Mouse (Mus musculus) B cell, adult (primary cell): Measurements from ENCODE around the gene Eif2b1. TPM values are rescaled to one million over a fixed set of nuclear protein-coding genes. Genes with fewer than 3 reads are reported as not detected.

Experiments used
- total RNA-seq: library from RNA; stranded (reverse); gene quantifications from 4 replicates; pipeline ENCODE4 v1.2.4, GENCODE M21; 2023; ENCODE audit not compliant: inconsistent age

The Eif2b1 gene
- total RNA-seq = 28.5 to 30.5 TPM (median 30.1 TPM) in 4 replicates

DNA sequence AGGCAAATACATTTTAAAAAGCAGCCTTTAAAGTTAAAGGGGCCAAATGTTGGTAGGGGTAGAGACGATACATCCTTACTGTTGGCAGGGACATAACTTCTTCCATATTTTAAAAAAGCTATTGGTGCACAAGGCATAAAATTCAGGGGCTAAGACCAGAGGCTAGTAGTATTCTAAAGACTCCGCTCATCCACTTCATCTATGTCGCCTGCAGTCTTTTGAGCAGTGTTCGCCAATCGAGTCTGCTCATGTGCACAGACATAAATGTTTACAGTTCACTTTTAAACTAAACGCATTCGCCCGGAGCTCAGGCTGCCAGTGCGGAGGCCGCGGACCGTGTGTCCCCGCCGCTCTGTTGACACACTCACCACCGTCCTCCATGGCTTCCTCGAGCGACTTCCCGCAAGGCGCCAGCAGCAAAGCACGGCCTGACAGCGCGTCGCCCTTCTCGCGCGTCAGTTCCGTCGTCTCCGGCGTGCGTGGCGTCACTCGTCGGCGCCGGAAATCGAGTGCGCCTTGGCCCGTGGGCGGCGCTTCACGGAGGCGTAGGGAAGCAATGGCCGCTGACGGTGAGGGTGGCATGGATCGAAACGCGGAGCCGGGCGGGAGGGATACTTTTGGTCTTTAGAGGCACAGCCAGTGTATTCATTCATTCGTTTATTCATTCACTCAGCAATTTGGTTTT is at the start of gene Eif2b1, which contains the start of gene Gtf2h3:
Gene Eif2b1 (minus strand): TSS at position 499 of the 685 bp plus-strand sequence.
Gene Gtf2h3 (plus strand): TSS at position 508 of the 685 bp plus-strand sequence.

DNA sequence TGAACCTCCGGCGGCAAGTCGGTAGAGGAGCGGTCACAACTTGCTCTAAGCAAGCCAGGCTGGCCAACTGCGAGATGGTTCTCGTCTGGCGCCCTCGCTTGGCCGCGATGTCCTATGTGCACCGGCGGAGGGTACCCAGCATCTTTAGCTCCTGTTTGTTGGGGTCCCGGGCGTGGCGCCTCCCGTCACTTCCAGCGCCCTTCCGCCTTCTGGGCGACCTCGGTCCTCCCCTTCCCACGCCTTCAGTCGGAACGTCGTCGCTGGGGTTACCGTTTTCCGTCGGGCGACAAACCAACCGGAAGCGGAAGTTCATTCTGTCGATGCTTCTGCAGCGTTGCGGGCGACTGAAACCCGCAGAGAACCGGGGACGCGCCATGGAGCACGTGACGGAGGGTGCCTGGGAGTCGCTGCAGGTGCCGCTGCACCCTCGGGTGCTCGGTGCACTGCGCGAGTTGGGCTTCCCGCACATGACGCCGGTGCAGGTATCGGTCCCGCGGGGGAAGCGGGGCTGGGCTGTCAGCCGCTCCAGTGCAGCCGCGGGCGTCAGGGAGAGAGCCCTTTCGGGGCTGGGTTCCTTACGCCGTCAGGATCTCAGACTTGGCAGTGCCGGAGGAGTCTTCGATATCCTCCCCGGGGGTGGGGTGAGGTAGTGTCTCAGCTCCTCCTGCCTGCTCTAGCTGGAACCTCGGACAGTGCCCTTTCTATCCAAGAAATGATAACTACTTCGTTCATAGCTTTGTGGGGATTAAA is 26.2 kb downstream of the Eif2b1 start, which contains the start of gene Ddx55:
Gene Ddx55 (plus strand): TSS at position 307 of the 750 bp plus-strand sequence.

DNA sequence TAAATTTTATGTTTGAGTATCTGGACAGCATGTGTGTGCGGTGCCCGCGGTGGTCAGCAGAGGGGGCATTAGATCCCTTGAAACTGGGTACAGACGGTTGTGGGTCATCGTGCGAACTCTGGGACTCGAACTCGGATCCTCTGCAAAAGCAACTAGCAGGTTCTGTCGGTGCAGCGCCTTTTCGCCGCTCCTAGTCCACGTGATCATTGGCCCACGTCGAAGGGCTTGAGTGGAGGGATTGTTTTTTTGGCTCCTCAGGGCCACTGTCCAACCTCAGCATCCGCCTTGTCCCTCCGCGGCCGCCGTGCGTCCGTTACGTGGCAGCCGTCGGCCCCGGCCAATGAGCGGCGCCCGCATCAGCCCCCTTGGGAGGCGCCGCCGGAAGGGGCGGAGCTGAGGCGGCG is 38.5 kb downstream of the Eif2b1 start, which contains the start of gene Tmed2:
Gene Tmed2 (plus strand): TSS at position 313 of the 404 bp plus-strand sequence.

DNA sequence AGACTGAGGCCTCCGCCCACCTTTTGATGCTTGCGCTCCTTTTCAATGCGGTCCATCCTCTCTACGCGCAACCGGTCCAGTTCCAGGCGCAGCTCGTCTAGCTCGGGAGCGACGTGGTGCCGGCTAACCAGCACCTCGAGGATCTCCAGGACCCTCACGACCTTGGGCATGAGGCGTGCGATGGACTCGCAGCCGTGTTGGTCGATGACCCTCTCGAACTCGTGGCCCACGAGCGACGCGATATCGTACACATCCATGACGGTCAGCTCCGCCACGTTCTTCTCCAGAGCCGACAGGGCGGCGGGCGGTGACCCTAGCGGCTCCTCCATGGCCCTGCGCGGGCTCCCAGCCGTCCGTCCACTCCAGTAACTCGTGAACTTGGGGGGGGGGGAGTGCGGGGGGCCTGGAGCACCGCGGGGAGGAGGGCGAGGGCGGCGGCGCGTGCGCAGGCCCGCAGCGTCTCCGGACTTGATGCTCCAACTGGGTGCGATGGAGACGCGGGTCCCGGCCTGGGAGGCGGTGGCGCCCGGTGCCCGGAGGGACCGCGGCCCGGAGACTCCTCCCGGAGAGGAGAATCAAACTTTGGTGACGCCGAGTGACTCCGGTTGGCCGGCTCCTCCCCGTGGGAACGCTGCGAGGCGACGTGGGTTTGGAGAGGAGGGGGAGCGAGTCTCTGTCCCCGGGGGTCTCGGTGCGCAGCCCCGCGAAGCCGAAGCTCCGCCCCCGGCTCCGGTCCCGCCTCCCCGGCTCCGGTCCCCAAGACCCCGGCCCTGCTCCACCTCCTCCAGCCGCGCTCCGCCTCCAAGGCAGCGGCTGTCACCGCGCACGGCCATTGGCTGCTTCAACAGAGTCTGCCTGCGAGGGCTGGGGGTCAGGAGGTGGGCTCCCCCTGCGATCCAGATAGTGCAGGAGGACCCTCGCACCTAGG is 48.0 kb downstream of the Eif2b1 start, which contains the start of gene Rilpl1:
Gene Rilpl1 (minus strand): TSS at position 737 of the 928 bp plus-strand sequence.

Other genes with a start within 250 kb of the Eif2b1 start
- gene Cdk2ap1, start 216.0 kb downstream of the Eif2b1 start, total RNA-seq = 98.9 to 113 TPM (median 107 TPM) in 4 replicates
- 183 to 219 TPM (median 206 TPM) in 4 replicates for gene Sbno1, start 153.1 kb downstream of the Eif2b1 start, total RNA-seq
- gene Kmt5a, start 139.2 kb downstream of the Eif2b1 start, total RNA-seq = 48.6 to 55.1 TPM (median 54.1 TPM) in 4 replicates
- 153 to 158 TPM (median 154 TPM) in 4 replicates for gene Rilpl2, start 100.8 kb downstream of the Eif2b1 start, total RNA-seq
- 15.0 to 23.3 TPM (median 18.6 TPM) in 4 replicates for gene Snrnp35, start 96.0 kb downstream of the Eif2b1 start, total RNA-seq
- gene Rilpl1, start 47.7 kb downstream of the Eif2b1 start, total RNA-seq = 2.3 to 3.0 TPM (median 2.6 TPM) in 4 replicates
- gene Tmed2, start 38.4 kb downstream of the Eif2b1 start, total RNA-seq = 97.8 to 118 TPM (median 104 TPM) in 4 replicates
- gene Ddx55, start 26.3 kb downstream of the Eif2b1 start, total RNA-seq = 40.4 to 44.1 TPM (median 42.1 TPM) in 4 replicates
- 35.9 to 40.2 TPM (median 37.1 TPM) in 4 replicates for gene Gtf2h3, start within 50 bp of the Eif2b1 start, total RNA-seq
- 50.5 to 59.9 TPM (median 51.4 TPM) in 4 replicates for gene Atp6v0a2, start 49.4 kb upstream of the Eif2b1 start, total RNA-seq
- not detected in 4 replicates for gene Dnah10, start 146.0 kb upstream of the Eif2b1 start, total RNA-seq